Mouse (Mus musculus) liver, embryonic 14.5 days (tissue): Measurements from ENCODE around the gene Vamp2.
A peak's percentile ranks its signal among the peaks of the same experiment; 100 is the strongest.

Source experiments
- CTCF ChIP-seq: IDR thresholded peaks from 2 replicates; pipeline ENCODE4 v1.5.1; 2016; ENCODE audit warnings: antibody characterized with exemption, low read depth, control low read depth
- EP300 ChIP-seq: IDR thresholded peaks from 2 replicates; pipeline ENCODE4 v1.6.1; 2016; ENCODE audit warnings: antibody characterized with exemption, low read depth

- TF ChIP-seq CTCF (peak; percentile 60), EP300 (no peak)
Measured at GRCm38 (mm10) chr11:69133923-69134621, 45.8 kb downstream of the Vamp2 start.
